Mouse (Mus musculus) heart, adult 2 months (tissue): ENCODE data around the gene Cpt1a.

ENCODE experiments used
- CTCF ChIP-seq: fragments of 200-600 bp; IDR thresholded peaks from 2 replicates; pipeline ENCODE4 v1.8.1; 2022; ENCODE audit warnings: antibody characterized with exemption, mild to moderate bottlenecking, moderate library complexity
- EP300 ChIP-seq: fragments of 200-500 bp; IDR thresholded peaks from 2 replicates; pipeline ENCODE4 v1.6.1; 2011; ENCODE audit warnings: low read depth, low read length, control low read depth; ENCODE audit not compliant: insufficient read depth

DNA sequence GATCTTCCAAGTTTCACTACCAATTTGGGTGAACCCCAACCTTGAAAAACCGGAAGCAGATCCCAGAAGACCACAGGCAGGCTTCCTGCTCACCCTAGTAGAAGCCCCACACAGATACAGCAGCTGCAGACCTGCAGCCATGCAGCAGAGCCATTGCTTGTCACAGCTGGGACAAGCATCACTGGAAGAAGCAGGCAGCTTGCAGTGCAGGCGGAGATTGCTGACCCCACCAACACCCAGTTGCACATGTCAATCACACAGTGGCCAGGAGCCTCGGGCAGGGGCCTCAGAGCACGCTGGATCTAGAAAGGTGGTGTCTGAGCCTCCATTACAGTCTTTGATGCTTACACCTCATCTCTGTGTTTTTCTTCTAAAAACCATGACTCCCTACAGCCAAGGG is 112.0 kb downstream of the Cpt1a start:
- TF ChIP-seq EP300 (no peak), CTCF (no peak)
